Mouse (Mus musculus): ENCODE results near the gene Acsf3.

Gene Acsf3

DNA sequence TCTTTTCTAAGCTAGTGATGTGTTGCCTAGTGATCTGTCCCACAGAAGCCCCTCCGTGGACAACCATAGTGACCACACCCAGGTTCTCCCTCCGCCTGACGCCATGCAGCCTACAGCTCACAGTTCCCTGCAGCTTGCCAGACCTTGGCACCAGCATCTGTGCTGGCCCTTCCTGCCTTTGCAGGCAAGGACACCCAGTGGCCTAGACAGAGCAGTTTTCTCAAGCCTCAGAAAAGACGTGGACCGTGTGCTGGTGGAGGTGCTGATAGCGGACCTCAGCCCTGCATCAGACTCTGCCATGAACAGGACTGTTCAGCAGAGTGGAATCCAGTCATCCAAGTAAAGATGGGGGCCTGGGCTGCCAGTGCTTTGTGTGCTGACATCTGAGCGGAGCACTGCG is 35.1 kb downstream of the Acsf3 start:
- in situ Hi-C loops (cut with MboI, MseI), result loop anchor here (10.0 kb wide), 1 partner anchor 486 kb away; no protein-coding TSS in a partner anchor

DNA sequence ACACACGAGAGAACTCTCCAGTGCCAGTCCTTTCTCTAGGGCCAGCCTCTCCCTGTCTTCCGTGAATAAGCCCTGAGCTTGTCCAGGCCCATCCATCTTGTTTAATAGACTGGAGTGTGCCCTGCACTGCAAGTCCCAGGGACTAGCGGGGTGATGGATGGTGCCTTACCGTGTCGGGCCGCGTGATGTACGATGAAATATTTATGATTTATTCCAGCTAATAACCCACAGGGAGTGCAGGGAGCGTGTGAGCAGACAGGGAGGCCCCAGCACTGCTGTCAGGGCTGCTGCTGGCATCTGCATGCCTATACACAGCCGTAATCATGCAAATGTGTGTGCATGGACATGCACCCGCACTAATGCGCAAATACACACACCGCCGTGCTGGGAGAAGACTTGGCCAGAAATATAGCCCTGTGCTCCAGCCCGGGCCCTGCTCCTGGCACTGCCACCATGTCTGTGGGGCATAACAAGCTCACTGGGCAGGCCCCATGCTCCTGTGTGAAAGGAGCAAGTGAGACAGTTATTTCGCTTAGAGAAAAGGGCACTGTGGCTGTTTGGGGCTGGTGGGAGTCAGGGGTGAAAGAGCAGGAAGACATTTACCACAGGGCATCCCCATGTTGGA is 36.7 kb downstream of the Acsf3 start:
- in situ Hi-C loops (cut with MboI, MseI), result loop anchor here (10.0 kb wide), 1 partner anchor 487 kb away; no protein-coding TSS in a partner anchor

GRCm38 (mm10) chr8:122812610-122813250 is 37.4 kb downstream of the Acsf3 start:
- in situ Hi-C loops (cut with MboI, MseI), result loop anchor here (10.0 kb wide), 1 partner anchor 488 kb away; no protein-coding TSS in a partner anchor

- in situ Hi-C loops (cut with MboI, MseI), result loop anchor here (10.0 kb wide), 1 partner anchor 490 kb away; no protein-coding TSS in a partner anchor
Observed at GRCm38 (mm10) chr8:122814608-122815007, 39.3 kb downstream of the Acsf3 start.

DNA sequence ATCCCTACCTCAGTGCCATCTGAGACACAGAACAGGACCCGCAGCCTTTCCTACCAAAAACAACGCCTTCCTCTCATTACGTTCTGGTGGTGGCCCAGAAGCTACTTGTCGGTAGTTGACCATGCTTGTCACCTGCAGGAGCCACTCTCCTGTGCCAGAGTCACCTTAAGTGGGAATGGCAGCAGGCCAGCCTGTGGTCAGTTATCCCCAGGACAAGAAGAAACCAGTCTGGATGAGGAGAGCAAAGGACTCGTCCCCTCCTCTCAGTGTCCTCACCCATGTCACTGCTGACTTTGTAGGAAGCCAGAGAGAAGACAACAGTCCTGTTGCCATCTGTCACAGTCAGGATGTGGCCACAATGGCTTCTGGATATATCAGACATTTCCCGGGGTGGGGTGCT is 41.7 kb downstream of the Acsf3 start:
- in situ Hi-C loops (cut with MboI, MseI), result loop anchor here (10.0 kb wide), 1 partner anchor 492 kb away; no protein-coding TSS in a partner anchor

DNA sequence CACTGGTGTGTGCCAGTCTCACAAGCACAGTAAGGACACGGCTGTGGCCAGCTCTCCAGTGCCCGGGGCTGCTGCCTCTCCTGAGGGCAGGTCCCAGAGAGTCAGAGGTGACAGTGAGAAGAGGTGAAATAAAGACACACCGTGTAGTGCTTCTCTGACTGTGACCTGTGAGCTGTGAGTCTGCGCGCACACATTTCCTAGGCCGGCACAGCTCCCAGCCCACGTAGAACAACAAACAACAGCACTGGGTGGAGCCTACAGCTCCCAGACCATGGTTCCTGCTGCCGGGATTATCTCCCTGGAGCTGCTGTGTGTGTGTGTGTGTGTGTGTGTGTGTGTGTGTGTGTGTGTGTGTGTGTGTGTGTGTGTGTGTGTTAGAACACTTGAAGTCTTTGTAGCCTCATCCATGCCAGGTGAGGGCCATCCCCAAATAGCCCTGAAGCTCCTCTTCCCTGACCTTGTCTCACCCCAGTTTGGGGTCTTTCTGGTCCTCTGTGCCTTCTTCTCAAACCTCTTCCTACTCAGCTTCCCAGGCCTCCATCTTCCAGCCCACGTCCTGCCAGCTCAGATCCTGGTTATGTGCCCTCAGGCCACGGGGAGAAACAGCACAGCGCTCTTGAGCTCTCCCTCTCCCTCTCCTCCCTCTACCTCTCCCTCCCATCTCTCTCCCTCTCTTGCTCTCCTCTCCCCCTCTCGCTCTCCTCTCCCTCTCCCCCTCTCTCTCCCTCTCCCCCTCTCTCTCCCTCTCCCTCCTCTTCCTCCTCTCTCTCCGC is 42.6 kb downstream of the Acsf3 start:
- in situ Hi-C loops (cut with MboI, MseI), result loop anchor here (10.0 kb wide), 1 partner anchor 493 kb away; no protein-coding TSS in a partner anchor

DNA sequence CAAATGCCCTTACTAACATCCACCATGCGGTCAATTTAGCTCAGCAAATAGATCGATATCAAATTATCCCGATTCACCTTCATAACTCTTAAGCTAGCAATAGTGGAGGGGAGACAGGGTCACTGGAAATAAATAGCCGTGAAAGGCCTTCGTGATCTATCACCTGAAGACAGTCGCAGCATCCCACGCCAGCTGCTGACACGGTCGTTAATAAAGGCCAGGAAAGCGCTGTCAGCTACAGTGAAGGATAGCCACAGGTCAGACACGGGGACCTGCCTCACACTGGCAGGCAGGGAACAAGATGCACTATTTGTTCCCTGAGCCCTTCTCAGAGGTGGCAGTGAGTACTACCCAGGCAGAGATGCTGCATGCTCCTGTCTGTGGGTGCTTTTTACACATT is 44.5 kb downstream of the Acsf3 start:
- in situ Hi-C loops (cut with MboI, MseI), result loop anchor here (10.0 kb wide), 1 partner anchor 495 kb away; no protein-coding TSS in a partner anchor

GRCm38 (mm10) chr8:122824571-122824970 is 49.3 kb downstream of the Acsf3 start:
- in situ Hi-C loops (cut with MboI, MseI), result no loop called here

DNA sequence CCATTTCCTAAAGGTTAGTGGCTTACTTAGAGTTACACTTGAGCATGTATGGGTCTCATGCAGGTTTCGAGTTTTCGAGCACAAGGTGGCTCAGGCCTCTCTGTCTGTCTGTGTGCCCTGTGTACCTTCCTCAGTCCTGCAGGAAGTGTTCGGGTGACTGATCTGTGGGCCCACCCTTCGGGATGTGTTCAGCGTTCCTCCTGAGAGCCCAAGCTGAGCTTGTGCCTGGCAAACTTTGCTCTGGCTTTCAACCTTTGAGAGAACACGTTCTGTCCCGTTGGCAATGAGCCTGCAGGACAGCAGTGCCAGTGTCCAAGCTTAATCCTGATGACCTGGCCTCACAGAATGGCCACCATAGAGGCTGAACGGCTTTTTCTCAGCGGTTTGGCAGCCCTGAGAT is 49.7 kb downstream of the Acsf3 start:
- in situ Hi-C loops (cut with MboI, MseI), result loop anchor here (5.0 kb wide), 2 partner anchors 148 to 203 kb away; partner anchors contain the start of gene Pabpn1l

- in situ Hi-C loops (cut with MboI, MseI), result loop anchor here (5.0 kb wide), 2 partner anchors 148 to 203 kb away; partner anchors contain the start of gene Pabpn1l
Observed at GRCm38 (mm10) chr8:122825408-122825807, 50.1 kb downstream of the Acsf3 start.

DNA sequence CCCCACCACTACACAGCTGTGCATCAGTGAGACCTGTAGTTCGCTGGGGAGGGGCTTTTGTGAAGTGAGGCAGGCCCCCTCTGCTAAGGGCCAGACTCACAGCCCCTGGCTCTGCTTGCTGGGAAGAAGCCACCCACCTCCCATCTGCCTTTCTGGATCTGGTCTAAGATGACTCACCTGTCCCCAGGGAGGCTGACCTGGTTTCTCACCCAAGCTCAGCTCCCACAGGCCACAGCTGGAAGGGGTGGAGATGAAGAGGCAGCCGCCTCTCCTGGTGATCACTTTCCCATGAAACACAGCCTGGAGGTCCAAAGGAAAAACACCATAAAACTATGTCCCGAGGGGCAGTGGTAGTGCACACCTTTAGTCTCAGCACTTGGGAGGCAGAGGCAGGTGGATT is 54.1 kb downstream of the Acsf3 start:
- in situ Hi-C loops (cut with MboI, MseI), result loop anchor here (5.0 kb wide), 2 partner anchors 152 to 207 kb away; partner anchors contain the start of gene Pabpn1l

DNA sequence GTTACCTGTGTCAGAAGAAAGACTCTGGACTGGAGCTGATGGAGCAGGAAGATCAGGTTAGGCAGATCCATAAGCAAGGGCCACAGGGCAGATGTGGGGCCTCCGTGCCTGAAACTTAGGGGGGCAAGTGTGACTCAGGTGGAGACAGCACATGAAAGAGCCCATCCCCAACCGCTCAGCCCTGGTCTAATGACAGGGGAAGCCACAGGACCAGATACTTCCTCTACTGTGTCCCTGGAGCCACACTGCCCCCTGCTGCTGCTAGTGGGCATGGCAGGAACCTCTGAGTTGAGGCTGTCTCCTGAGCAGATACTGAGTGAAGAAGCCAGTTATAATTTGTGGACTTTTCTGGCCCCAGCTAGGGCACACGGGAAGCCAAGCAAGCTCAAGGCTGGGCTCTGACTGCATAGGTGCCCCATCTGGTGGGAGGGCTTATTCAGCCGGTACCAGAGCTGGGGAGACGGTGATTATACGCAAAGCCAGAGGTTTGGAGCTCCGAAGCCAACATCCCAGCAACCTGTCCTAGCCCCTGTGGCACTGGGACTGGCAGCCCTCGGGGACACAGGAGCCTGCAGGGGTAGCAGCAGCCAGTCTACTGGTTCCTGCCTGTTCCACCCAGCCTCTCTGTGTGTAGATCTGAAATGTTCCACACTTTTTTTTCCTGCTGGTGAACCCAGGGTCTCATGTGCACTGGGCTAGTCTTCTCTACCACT is 55.2 kb downstream of the Acsf3 start:
- in situ Hi-C loops (cut with MboI, MseI), result loop anchor here (5.0 kb wide), 1 partner anchor 328 kb away; no protein-coding TSS in a partner anchor

DNA sequence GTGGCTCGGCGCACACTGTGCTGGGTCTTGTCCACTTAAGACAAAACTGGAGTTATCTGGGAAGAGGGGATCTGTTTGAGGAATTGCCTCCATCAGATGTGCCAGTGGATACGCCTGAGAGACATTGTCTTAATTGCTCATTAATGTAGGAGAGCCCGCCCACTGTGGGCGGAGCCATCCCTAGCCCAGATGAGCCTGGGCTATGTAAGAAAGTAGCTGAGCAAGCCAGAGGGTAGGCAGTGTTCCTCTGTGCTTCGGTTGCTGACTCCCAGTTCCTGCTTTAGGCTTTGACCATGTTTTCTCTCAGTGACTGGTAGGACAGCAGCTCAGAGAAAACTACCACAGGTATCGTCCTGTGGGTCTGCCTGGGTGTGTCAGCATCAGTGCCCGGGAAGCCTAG is 59.1 kb downstream of the Acsf3 start:
- in situ Hi-C loops (cut with MboI, MseI), result loop anchor here (5.0 kb wide), 1 partner anchor 332 kb away; no protein-coding TSS in a partner anchor

DNA sequence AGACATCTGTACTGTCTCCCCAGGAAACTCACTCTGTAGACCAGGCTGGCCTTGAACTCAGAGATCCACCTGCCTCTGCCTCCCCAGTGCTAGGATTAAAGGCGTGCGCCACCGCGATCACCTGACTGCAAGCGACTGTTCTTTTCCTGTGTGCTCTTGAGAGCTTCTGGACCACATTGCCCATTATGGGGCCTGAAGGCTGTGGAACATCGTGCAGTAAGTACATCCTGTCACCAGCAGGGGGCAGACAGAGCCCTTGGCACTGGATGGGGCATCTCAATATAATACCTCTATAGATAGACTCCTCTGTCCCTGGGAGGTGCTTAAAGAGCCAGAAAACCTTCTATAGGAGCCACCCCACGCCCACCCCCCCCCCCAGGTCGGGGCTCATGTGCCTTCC is 59.7 kb downstream of the Acsf3 start:
- in situ Hi-C loops (cut with MboI, MseI), result loop anchor here (5.0 kb wide), 1 partner anchor 333 kb away; no protein-coding TSS in a partner anchor

- in situ Hi-C loops (cut with MboI, MseI), result no loop called here
Observed at GRCm38 (mm10) chr8:122836199-122836598, 60.9 kb downstream of the Acsf3 start.

GRCm38 (mm10) chr8:122836696-122837095 is 61.4 kb downstream of the Acsf3 start:
- in situ Hi-C loops (cut with MboI, MseI), result no loop called here

GRCm38 (mm10) chr8:122844161-122844560 is 68.9 kb downstream of the Acsf3 start:
- in situ Hi-C loops (cut with MboI, MseI), result no loop called here

GRCm38 (mm10) chr8:122845662-122846061 is 70.4 kb downstream of the Acsf3 start:
- in situ Hi-C loops (cut with MboI, MseI), result no loop called here

- in situ Hi-C loops (cut with MboI, MseI), result no loop called here
Observed at GRCm38 (mm10) chr8:122847829-122848561, 72.7 kb downstream of the Acsf3 start, which contains the start of gene Cdh15. Cdh15 (plus strand) TSS chr8:122847966.

Data from T-helper 1 cell (primary cell).